Mouse (Mus musculus) CD4-positive helper T cell, adult 2 months (primary cell): ENCODE measurements around the gene Zfp990.
"Not testable (repeated sequence)": the region's sequence is repeated elsewhere in the genome, so short reads cannot be mapped to it uniquely, and the experiment has no call there.

ENCODE experiments used
- DNase-seq: peaks from one replicate; pipeline ENCODE4 v3.0.0-alpha.2; 2012; ENCODE audit warnings: low read depth, missing footprints, low spot score

Gene Zfp990

GRCm38 (mm10) chr4:145586046-145586445 lies 75.5 kb downstream of the Zfp990 start:
- DNase-seq, result not testable (repeated sequence)
